Mouse (Mus musculus): ENCODE results near the gene Fam173a. TPM values are rescaled to one million over a fixed set of nuclear protein-coding genes. Genes with fewer than 3 reads are reported as not detected.

Fam173a gene
- polyA plus RNA-seq, 1 experiment from 2014 or later: 127 TPM

DNA sequence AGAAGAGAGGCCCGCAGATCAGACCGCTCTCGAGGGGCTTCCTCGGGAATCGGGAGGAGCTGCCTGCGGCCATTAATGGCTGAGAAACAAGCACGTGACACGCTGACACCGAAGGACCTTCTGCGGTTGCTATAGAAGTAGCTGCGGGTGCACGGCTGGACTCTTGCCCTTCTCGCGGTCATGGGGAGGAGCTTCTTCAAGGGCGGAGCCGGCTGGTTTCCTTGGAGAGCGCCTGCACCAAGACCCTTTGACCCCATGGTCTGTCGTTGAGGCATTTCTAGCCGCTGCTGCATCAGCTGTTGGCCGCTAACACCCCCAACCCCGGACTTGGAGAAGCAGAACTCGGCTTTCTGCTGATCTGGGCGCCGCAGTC, 40.6 kb upstream of the Fam173a start, which contains the start of gene Stub1:
Gene Stub1 (minus strand): TSS at position 114 of the 373 bp plus-strand sequence.
- Histone ChIP-seq H3K36me3 (ENCODE audit: control insufficient read depth, insufficient read depth) (peaks cover 32% of the 10 kb centered on the region), H3K9ac (ENCODE audit: low read depth, low read length) (peak within 1 kb of the TSS; percentile 78), H3K4me2 (replicated peaks; ENCODE audit: low read depth) (peak within 1 kb of the TSS; percentile 93), H3K4me1 (replicated peaks; ENCODE audit: control insufficient read depth, insufficient read depth, low read length) (peaks cover 11% of the 10 kb centered on the region; the same call in 1 of the 2 replicates), H3K27me3 (replicated peaks; ENCODE audit: control insufficient read depth, insufficient read depth, low read length) (no peaks in the 10 kb centered on the region), H3K27ac (ENCODE audit: low read depth, low read length) (peak within 1 kb of the TSS; percentile 98), H3K9me3 (ENCODE audit: control insufficient read depth) (no peaks in the 10 kb centered on the region), H3K4me3 (ENCODE audit: low read depth, low read length) (peak within 1 kb of the TSS; percentile 76)
- 0 out of 2 replicates have a peak, but pooled peaks have one; percentile 7 for TF ChIP-seq CTCF (IDR thresholded peaks at IDR 0.05; ENCODE audit: low read depth)
- peak; percentile 78 for ATAC-seq
- under 1% methylated on average over 24 of the region's 24 CpGs for WGBS

DNA sequence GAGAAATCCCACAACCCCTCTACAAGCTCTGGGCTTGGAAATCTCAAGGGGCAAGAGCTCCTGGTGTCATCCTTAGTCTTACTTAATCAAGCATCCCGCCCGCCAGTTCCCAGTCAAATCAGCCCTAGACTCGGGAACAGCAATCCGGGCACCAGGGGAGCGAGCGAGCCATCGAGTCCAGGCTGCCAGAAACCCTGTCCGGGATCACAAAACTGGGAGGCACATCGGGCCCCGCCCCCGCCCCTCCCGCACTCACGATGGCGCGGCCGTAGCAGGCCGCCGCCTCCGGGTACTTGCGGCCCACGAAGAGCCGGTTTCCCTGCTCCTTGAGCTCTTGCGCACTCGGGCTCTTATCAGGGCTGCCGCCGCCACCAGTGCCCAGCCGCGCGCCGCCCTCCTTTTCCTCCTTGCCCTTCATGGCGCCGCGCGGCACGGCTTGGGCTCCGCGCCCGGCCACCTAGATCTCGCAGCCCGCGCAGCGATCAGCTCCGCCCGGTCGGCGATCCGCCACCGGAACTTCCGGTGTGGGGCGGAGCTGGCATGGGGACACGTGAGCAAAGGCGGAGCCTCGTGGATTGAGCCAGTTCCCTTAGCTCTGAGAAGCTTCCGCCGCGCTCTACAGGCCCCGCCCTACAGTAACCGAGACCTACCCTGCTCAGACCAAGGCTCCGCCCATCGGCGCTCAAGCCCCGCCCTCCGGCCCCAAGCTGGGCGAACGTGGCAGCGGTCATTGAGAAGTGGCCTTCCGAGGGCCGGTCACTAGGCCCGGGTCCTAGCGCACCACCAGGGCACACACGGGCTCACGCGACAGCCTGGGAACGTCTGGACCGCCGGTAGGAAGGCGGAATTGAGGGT, 40.0 kb upstream of the Fam173a start:
- Histone ChIP-seq H3K9me3 (ENCODE audit: control insufficient read depth) (no peaks in the 10 kb centered on the region), H3K4me3 (ENCODE audit: low read depth, low read length) (peak overlapping the region; percentile 76), H3K36me3 (ENCODE audit: control insufficient read depth, insufficient read depth) (peaks cover 28% of the 10 kb centered on the region), H3K27me3 (replicated peaks; ENCODE audit: control insufficient read depth, insufficient read depth, low read length) (no peaks in the 10 kb centered on the region), H3K9ac (ENCODE audit: low read depth, low read length) (peak overlapping the region; percentile 78), H3K27ac (ENCODE audit: low read depth, low read length) (peak overlapping the region; percentile 98), H3K4me1 (replicated peaks; ENCODE audit: control insufficient read depth, insufficient read depth, low read length) (peaks cover 11% of the 10 kb centered on the region; the same call in 1 of the 2 replicates), H3K4me2 (replicated peaks; ENCODE audit: low read depth) (peak overlapping the region; percentile 93)
- ATAC-seq: peak; percentile 87
- 0 out of 2 replicates have a peak, but pooled peaks have one; percentile 14 for TF ChIP-seq CTCF (IDR thresholded peaks at IDR 0.05; ENCODE audit: low read depth)
- under 1% methylated on average over 72 of the region's 77 CpGs for WGBS

DNA sequence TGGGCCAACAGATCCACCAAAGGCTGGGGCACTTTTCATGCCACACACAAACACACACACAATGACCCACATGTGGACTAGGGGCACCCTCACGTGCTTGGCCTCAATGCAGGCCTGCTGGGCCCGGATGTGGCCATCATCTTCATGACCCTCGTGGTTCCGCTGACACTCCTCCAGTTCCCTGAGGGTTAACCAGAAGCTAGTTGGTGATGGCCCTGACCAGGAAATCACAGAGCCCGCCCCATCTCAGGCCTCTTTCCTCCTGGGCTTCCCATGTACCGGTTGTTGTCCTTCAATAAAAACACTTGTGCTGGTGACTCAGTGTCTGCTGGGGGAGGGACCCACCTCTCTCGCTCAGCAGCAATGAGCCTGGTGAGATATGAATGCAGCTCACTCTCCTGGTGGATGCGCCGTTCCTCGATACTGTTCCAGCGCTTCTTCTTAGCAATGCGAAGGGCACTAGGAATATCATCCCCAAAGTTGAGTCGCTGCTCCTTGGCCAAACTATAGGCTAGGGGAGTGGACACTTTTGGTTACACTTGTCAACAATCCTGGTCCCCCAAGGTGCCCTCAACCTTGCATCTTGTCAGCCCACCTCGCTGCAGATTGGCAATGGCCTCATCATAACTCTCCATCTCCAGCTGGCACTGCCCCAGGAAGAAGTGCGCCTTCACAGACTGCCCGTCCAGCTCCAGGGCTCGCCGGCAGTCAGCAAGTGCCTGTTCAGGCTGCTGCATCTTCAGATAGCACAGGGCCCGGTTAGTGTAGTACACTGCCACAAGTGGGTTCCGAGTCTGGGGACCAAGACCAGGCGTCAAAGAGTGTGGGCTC, 39.0 kb upstream of the Fam173a start:
- no peak for TF ChIP-seq CTCF (IDR thresholded peaks at IDR 0.05; ENCODE audit: low read depth)
- H3K4me3 ChIP-seq (ENCODE audit: low read depth, low read length): peak overlapping the region; percentile 76
- H3K4me2 ChIP-seq (replicated peaks; ENCODE audit: low read depth): peak overlapping the region; percentile 93
- peaks cover 11% of the 10 kb centered on the region; the same call in 1 of the 2 replicates for H3K4me1 ChIP-seq (replicated peaks; ENCODE audit: control insufficient read depth, insufficient read depth, low read length)
- no peaks in the 10 kb centered on the region for H3K27me3 ChIP-seq (replicated peaks; ENCODE audit: control insufficient read depth, insufficient read depth, low read length)
- H3K27ac ChIP-seq (ENCODE audit: low read depth, low read length): peak overlapping the region; percentile 98
- no peaks in the 10 kb centered on the region for H3K9me3 ChIP-seq (ENCODE audit: control insufficient read depth)
- H3K36me3 ChIP-seq (ENCODE audit: control insufficient read depth, insufficient read depth): peaks cover 37% of the 10 kb centered on the region
- no peak for ATAC-seq
- H3K9ac ChIP-seq (ENCODE audit: low read depth, low read length): peak overlapping the region; percentile 78
- 32% methylated on average over 21 of the region's 21 CpGs for WGBS

DNA sequence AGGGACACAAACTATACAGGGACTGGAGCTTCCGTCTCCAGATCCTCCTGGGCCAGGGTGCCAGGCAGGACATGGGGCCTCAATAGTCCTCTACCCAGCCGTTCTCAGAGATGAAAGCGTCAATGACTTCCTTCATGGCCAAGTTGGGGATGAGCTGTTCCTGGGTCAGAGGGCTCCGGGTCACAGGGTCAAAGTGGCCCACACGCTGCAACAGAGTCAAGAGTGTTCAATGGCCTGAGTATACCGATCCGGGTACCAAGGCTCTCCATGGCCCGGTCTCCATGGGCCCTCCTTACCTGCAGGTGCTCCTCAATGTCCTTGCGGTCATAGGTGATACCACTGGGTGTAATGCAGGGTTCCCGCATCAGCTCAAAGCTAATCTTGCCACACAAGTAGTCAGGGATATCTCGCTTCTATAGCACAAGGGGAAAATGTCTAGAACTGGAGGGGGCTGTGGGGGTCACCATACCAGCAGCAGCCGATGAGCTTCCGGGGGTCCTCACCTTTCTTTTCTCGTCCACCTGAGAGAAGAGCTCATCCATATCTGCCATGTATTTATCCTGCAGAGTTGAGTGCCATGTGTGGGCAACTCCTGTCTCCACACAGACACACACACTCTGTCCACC, 38.2 kb upstream of the Fam173a start:
- Histone ChIP-seq H3K27me3 (replicated peaks; ENCODE audit: control insufficient read depth, insufficient read depth, low read length) (no peaks in the 10 kb centered on the region), H3K4me1 (replicated peaks; ENCODE audit: control insufficient read depth, insufficient read depth, low read length) (peaks cover 9% of the 10 kb centered on the region; the same call in 1 of the 2 replicates), H3K4me3 (ENCODE audit: low read depth, low read length) (no peak overlapping the region), H3K36me3 (ENCODE audit: control insufficient read depth, insufficient read depth) (peaks cover 43% of the 10 kb centered on the region), H3K9ac (ENCODE audit: low read depth, low read length) (no peak overlapping the region), H3K4me2 (replicated peaks; ENCODE audit: low read depth) (peak overlapping the region; percentile 93), H3K9me3 (ENCODE audit: control insufficient read depth) (no peaks in the 10 kb centered on the region), H3K27ac (ENCODE audit: low read depth, low read length) (peak overlapping the region; percentile 50; the same call in 1 of the 2 replicates)
- WGBS: 81% methylated on average over 14 of the region's 14 CpGs
- ATAC-seq: no peak
- TF ChIP-seq CTCF (IDR thresholded peaks at IDR 0.05; ENCODE audit: low read depth): no peak

DNA sequence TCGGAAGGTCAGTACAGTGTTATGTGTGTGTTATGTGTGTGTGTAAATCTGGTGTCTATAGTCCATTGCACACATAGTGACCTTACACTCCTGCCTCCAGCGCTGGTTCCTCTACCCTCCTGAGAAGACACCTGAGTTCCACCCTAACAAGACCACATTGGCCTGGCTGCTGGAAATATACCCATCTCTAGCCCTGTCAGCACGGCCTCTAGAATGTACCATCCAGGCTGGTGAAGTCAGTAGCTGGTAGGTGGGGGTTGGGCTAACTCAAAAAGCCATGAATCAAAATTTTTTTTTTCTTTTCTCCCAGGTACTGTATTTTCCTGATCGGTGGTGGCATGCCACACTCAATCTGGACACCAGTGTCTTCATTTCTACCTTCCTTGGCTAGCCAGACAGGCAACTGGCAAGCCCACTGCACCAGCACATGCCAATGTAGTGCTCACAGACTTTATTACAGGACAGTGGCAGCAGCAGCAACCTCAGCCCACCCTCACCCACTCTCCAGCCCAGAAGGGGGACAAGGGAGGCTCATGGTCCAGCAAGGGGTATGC, 37.6 kb upstream of the Fam173a start:
- peaks cover 37% of the 10 kb centered on the region for H3K36me3 ChIP-seq (ENCODE audit: control insufficient read depth, insufficient read depth)
- no peaks in the 10 kb centered on the region for H3K27me3 ChIP-seq (replicated peaks; ENCODE audit: control insufficient read depth, insufficient read depth, low read length)
- WGBS: 71% methylated on average over 4 of the region's 4 CpGs
- H3K27ac ChIP-seq (ENCODE audit: low read depth, low read length): no peak overlapping the region
- ATAC-seq: no peak
- no peak overlapping the region for H3K9ac ChIP-seq (ENCODE audit: low read depth, low read length)
- H3K4me3 ChIP-seq (ENCODE audit: low read depth, low read length): no peak overlapping the region
- H3K4me2 ChIP-seq (replicated peaks; ENCODE audit: low read depth): peak overlapping the region; percentile 86
- H3K4me1 ChIP-seq (replicated peaks; ENCODE audit: control insufficient read depth, insufficient read depth, low read length): peaks cover 9% of the 10 kb centered on the region; the same call in 1 of the 2 replicates
- TF ChIP-seq CTCF (IDR thresholded peaks at IDR 0.05; ENCODE audit: low read depth): no peak
- no peaks in the 10 kb centered on the region for H3K9me3 ChIP-seq (ENCODE audit: control insufficient read depth)
